Mouse (Mus musculus) limb, embryonic 12.5 days (tissue): ENCODE results near the gene Lgals2. TPM values are rescaled to one million over a fixed set of nuclear protein-coding genes. Genes with fewer than 3 reads are reported as not detected.
"Not testable (repeated sequence)": the region's sequence is repeated elsewhere in the genome, so short reads cannot be mapped to it uniquely, and the experiment has no call there.

Source experiments
- ATAC-seq: fragments of 200-750 bp; cut with Nextera tagmentation; 2 replicates; pipeline ENCODE4 v1.8.0; 2017; ENCODE audit warnings: low read depth, moderate TSS enrichment; ENCODE audit not compliant: insufficient number of reproducible peaks, insufficient read depth, low FRiP score, low TSS enrichment
- H3K27ac ChIP-seq: fragments of 300-500 bp; sonication (generic); 2 replicates; pipeline ENCODE4 v1.5.1; 2016; ENCODE audit warnings: mild to moderate bottlenecking, moderate library complexity
- H3K27me3 ChIP-seq: fragments of 300-500 bp; sonication (generic); 2 replicates; pipeline ENCODE4 v1.6.1; 2016; ENCODE audit warnings: mild to moderate bottlenecking, moderate library complexity
- H3K36me3 ChIP-seq: fragments of 300-500 bp; sonication (generic); 2 replicates; pipeline ENCODE4 v1.6.1; 2016; ENCODE audit warnings: mild to moderate bottlenecking, moderate library complexity
- H3K4me1 ChIP-seq: fragments of 300-500 bp; sonication (generic); replicated peaks from 2 replicates; pipeline ENCODE4 v1.6.1; 2016
- H3K4me2 ChIP-seq: fragments of 300-500 bp; sonication (generic); 2 replicates; pipeline ENCODE4 v1.6.1; 2016; ENCODE audit warnings: mild to moderate bottlenecking, moderate library complexity
- H3K4me3 ChIP-seq: fragments of 300-500 bp; sonication (generic); replicated peaks from 2 replicates; pipeline ENCODE4 v1.5.1; 2016; ENCODE audit warnings: mild to moderate bottlenecking
- H3K9ac ChIP-seq: fragments of 300-500 bp; sonication (generic); replicated peaks from 2 replicates; pipeline ENCODE4 v1.6.1; 2016; ENCODE audit warnings: mild to moderate bottlenecking, moderate library complexity
- H3K9me3 ChIP-seq: fragments of 300-500 bp; sonication (generic); 2 replicates; pipeline ENCODE4 v1.6.1; 2016; ENCODE audit warnings: mild to moderate bottlenecking, moderate library complexity
- WGBS: fragments of 180-500 bp; shearing (Covaris S2); methylation state at CpG from one replicate; pipeline ENCODE4 v1.1.7; 2016; 5-methylcytosine and 5-hydroxymethylcytosine counted together
- polyA plus RNA-seq: library from polyadenylated mRNA; unstranded; fragments of >200 nt; fragmentation: Nextera tagmentation; extraction: Ambion mirVana; gene quantifications from 2 replicates; pipeline ENCODE4 v1.2.1, GENCODE M21; 2016

Gene Lgals2
- polyA plus RNA-seq, 1 experiment from 2014 or later, result not detected

- Histone ChIP-seq H3K27ac (no peak overlapping the region), H3K36me3 (no peaks in the 10 kb centered on the region), H3K27me3 (no peaks in the 10 kb centered on the region), H3K4me2 (no peak overlapping the region), H3K9me3 (no peaks in the 10 kb centered on the region), H3K4me1 (no peaks in the 10 kb centered on the region), H3K4me3 (no peak overlapping the region), H3K9ac (no peak overlapping the region)
- no peak for ATAC-seq
- WGBS, result 77% methylated on average over 7 of the region's 7 CpGs
Observed at GRCm38 (mm10) chr15:78857009-78857408, 1.7 kb upstream of the Lgals2 start.

- Histone ChIP-seq H3K4me1 (0 out of 2 replicates have a peak, but pooled peaks cover 3% of the 10 kb centered on the region), H3K4me3 (no peak overlapping the region), H3K36me3 (0 out of 2 replicates have a peak, but pooled peaks cover 3% of the 10 kb centered on the region), H3K27me3 (no peaks in the 10 kb centered on the region; the same call in 1 of the 2 replicates), H3K27ac (no peak overlapping the region), H3K9me3 (no peaks in the 10 kb centered on the region), H3K9ac (no peak overlapping the region), H3K4me2 (0 out of 2 replicates have a peak overlapping the region, but pooled peaks have one; percentile 26)
- WGBS, result 14% methylated on average over 13 of the region's 13 CpGs
- ATAC-seq, result peak; percentile 62; the same call in 1 of the 2 replicates
Observed at GRCm38 (mm10) chr15:78851505-78852153, 3.7 kb downstream of the Lgals2 start.

- Histone ChIP-seq H3K4me1 (peaks cover 7% of the 10 kb centered on the region), H3K4me3 (no peak overlapping the region), H3K36me3 (0 out of 2 replicates have a peak, but pooled peaks cover 3% of the 10 kb centered on the region), H3K27me3 (no peaks in the 10 kb centered on the region; the same call in 1 of the 2 replicates), H3K9ac (no peak overlapping the region), H3K4me2 (no peak overlapping the region), H3K9me3 (no peaks in the 10 kb centered on the region), H3K27ac (no peak overlapping the region)
- 65% methylated on average over 6 of the region's 6 CpGs for WGBS
- no peak for ATAC-seq
Observed at GRCm38 (mm10) chr15:78850944-78851343, 4.4 kb downstream of the Lgals2 start.

- Histone ChIP-seq H3K9me3 (no peaks in the 10 kb centered on the region), H3K4me2 (no peak overlapping the region), H3K27ac (no peak overlapping the region), H3K36me3 (0 out of 2 replicates have a peak, but pooled peaks cover 3% of the 10 kb centered on the region), H3K4me3 (no peak overlapping the region), H3K9ac (no peak overlapping the region), H3K4me1 (peaks cover 10% of the 10 kb centered on the region), H3K27me3 (no peaks in the 10 kb centered on the region; the same call in 1 of the 2 replicates)
- WGBS, result 69% methylated on average over 15 of the region's 15 CpGs
- ATAC-seq, result no peak
Observed at GRCm38 (mm10) chr15:78850059-78850824, 5.1 kb downstream of the Lgals2 start.

GRCm38 (mm10) chr15:78849485-78849884 lies 5.8 kb downstream of the Lgals2 start:
- Histone ChIP-seq H3K4me3 (no peak overlapping the region), H3K36me3 (0 out of 2 replicates have a peak, but pooled peaks cover 3% of the 10 kb centered on the region), H3K9ac (no peak overlapping the region), H3K27ac (no peak overlapping the region), H3K4me1 (peaks cover 13% of the 10 kb centered on the region), H3K9me3 (no peaks in the 10 kb centered on the region), H3K27me3 (peaks cover 4% of the 10 kb centered on the region), H3K4me2 (no peak overlapping the region)
- no peak for ATAC-seq
- 85% methylated on average over 12 of the region's 12 CpGs for WGBS

- Histone ChIP-seq H3K27me3 (peaks cover 14% of the 10 kb centered on the region), H3K4me3 (no peak overlapping the region), H3K9me3 (no peaks in the 10 kb centered on the region), H3K36me3 (0 out of 2 replicates have a peak, but pooled peaks cover 3% of the 10 kb centered on the region), H3K9ac (no peak overlapping the region), H3K27ac (no peak overlapping the region), H3K4me2 (no peak overlapping the region), H3K4me1 (peaks cover 20% of the 10 kb centered on the region)
- WGBS, result 29% methylated on average over 5 of the region's 5 CpGs
- ATAC-seq, result no peak
Observed at GRCm38 (mm10) chr15:78848467-78848866, 6.9 kb downstream of the Lgals2 start.

GRCm38 (mm10) chr15:78846805-78847204 lies 8.5 kb downstream of the Lgals2 start:
- 92% methylated on average over 7 of the region's 7 CpGs for WGBS
- H3K36me3 ChIP-seq, H3K9ac ChIP-seq, H3K27ac ChIP-seq, H3K4me3 ChIP-seq, H3K4me2 ChIP-seq, H3K9me3 ChIP-seq, ATAC-seq: not testable (repeated sequence)
- Histone ChIP-seq H3K4me1 (peaks cover 32% of the 10 kb centered on the region), H3K27me3 (peaks cover 25% of the 10 kb centered on the region)

- H3K4me2 ChIP-seq, result no peak overlapping the region
- H3K36me3 ChIP-seq, result 0 out of 2 replicates have a peak, but pooled peaks cover 3% of the 10 kb centered on the region
- ATAC-seq, result no peak
- H3K27ac ChIP-seq, result no peak overlapping the region
- H3K9me3 ChIP-seq, result no peaks in the 10 kb centered on the region
- 81% methylated on average over 8 of the region's 8 CpGs for WGBS
- H3K27me3 ChIP-seq, result peaks cover 29% of the 10 kb centered on the region
- no peak overlapping the region for H3K9ac ChIP-seq
- peaks cover 34% of the 10 kb centered on the region for H3K4me1 ChIP-seq
- H3K4me3 ChIP-seq, result no peak overlapping the region
Observed at GRCm38 (mm10) chr15:78846352-78846751, 9.0 kb downstream of the Lgals2 start.

GRCm38 (mm10) chr15:78845867-78846266 lies 9.5 kb downstream of the Lgals2 start:
- Histone ChIP-seq H3K9ac (no peak overlapping the region), H3K4me3 (no peak overlapping the region), H3K4me1 (peaks cover 38% of the 10 kb centered on the region), H3K9me3 (no peaks in the 10 kb centered on the region), H3K36me3 (0 out of 2 replicates have a peak, but pooled peaks cover 3% of the 10 kb centered on the region), H3K27ac (no peak overlapping the region), H3K4me2 (no peak overlapping the region), H3K27me3 (peaks cover 29% of the 10 kb centered on the region)
- ATAC-seq, result no peak
- WGBS, result 86% methylated on average over 8 of the region's 8 CpGs

- Histone ChIP-seq H3K4me3 (no peak overlapping the region), H3K9me3 (no peaks in the 10 kb centered on the region), H3K4me2 (no peak overlapping the region), H3K27me3 (peaks cover 29% of the 10 kb centered on the region), H3K9ac (no peak overlapping the region), H3K27ac (no peak overlapping the region), H3K36me3 (0 out of 2 replicates have a peak, but pooled peaks cover 3% of the 10 kb centered on the region), H3K4me1 (peaks cover 44% of the 10 kb centered on the region)
- no peak for ATAC-seq
- WGBS, result 73% methylated on average over 11 of the region's 11 CpGs
Observed at GRCm38 (mm10) chr15:78845321-78845720, 10.0 kb downstream of the Lgals2 start.

GRCm38 (mm10) chr15:78844791-78845190 lies 10.5 kb downstream of the Lgals2 start:
- H3K36me3 ChIP-seq, result 0 out of 2 replicates have a peak, but pooled peaks cover 3% of the 10 kb centered on the region
- peaks cover 49% of the 10 kb centered on the region for H3K4me1 ChIP-seq
- no peak for ATAC-seq
- no peaks in the 10 kb centered on the region for H3K9me3 ChIP-seq
- H3K27me3 ChIP-seq, result peaks cover 29% of the 10 kb centered on the region
- H3K4me3 ChIP-seq, result no peak overlapping the region
- no peak overlapping the region for H3K9ac ChIP-seq
- 44% methylated on average over 9 of the region's 9 CpGs for WGBS
- H3K4me2 ChIP-seq, result no peak overlapping the region
- H3K27ac ChIP-seq, result no peak overlapping the region
